Mouse (Mus musculus) spleen, adult 12 weeks (tissue): ENCODE measurements around the gene Gtpbp8.

Source experiments
- DNase-seq: peaks from one replicate; pipeline ENCODE4 v3.0.0; 2022; ENCODE audit warnings: low spot score

Gtpbp8 gene

GRCm38 (mm10) chr16:44690501-44690900, 55.7 kb downstream of the Gtpbp8 start:
- no peak for DNase-seq

GRCm38 (mm10) chr16:44688507-44688906, 57.7 kb downstream of the Gtpbp8 start:
- DNase-seq, result no peak

GRCm38 (mm10) chr16:44687719-44688420, 58.3 kb downstream of the Gtpbp8 start:
- no peak for DNase-seq

- no peak for DNase-seq
These were observed 59.0 kb downstream of the Gtpbp8 start for GRCm38 (mm10) chr16:44686991-44687718.
